Mouse (Mus musculus) bone marrow macrophage, adult 2 months (primary cell): ENCODE data around the gene Nxnl1. TPM values are rescaled to one million over a fixed set of nuclear protein-coding genes. Genes with fewer than 3 reads are reported as not detected.

Source experiments
- H3K27ac ChIP-seq: 2 replicates; pipeline ENCODE4 v1.5.1; 2012; ENCODE audit warnings: low read depth, low read length; ENCODE audit not compliant: insufficient read depth
- H3K4me1 ChIP-seq: 2 replicates; pipeline ENCODE4 v1.6.1; 2012; ENCODE audit warnings: low read length; ENCODE audit not compliant: control insufficient read depth, insufficient read depth
- H3K4me3 ChIP-seq: 2 replicates; pipeline ENCODE4 v1.5.1; 2012; ENCODE audit warnings: mild to moderate bottlenecking, low read length, moderate library complexity; ENCODE audit not compliant: insufficient read depth
- CTCF ChIP-seq: IDR thresholded peaks from 2 replicates; pipeline ENCODE4 v1.5.1; 2012; ENCODE audit warnings: low read depth, mild to moderate bottlenecking, low read length, moderate library complexity
- POLR2A ChIP-seq: IDR thresholded peaks from 2 replicates; pipeline ENCODE4 v1.6.1; 2012; ENCODE audit warnings: mild to moderate bottlenecking, low read depth, low read length, borderline replicate concordance
- polyA plus RNA-seq: library from polyadenylated mRNA; stranded (reverse); fragments of >200 nt; gene quantifications from 2 replicates; pipeline ENCODE4 v1.2.4, GENCODE M21; 2012; ENCODE audit not compliant: missing spikeins, insufficient read depth, insufficient read length

The Nxnl1 gene
- polyA plus RNA-seq, 1 experiment = not detected

DNA sequence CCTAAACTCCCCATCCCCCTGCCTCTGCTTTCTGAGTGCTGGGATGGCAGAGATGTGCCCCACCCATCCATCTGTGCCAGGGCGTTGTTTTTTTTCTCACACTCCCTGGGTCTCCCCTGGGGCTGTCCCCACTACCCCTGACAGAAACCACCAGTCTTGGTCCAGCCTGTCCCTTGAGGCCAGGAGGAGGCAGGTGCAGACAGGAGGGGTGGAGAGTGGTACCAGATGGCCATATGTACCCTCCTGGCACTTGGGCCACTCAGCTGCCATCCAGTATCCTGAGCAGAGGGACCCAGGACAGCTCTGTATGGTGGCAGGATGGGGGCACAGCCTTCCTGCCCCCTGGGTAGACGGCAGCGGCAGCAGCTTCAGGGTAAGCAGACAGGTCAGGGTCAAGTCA lies 31.1 kb upstream of the Nxnl1 start, which contains the start of gene Fam129c:
Fam129c (plus strand) TSS at position 198 of the 400 bp plus-strand sequence.
- Histone ChIP-seq H3K4me3 (no peak within 1 kb of the TSS), H3K27ac (no peak within 1 kb of the TSS), H3K4me1 (peaks cover 23% of the 10 kb centered on the region)
- TF ChIP-seq CTCF = no peak
- no peak for TF ChIP-seq POLR2A

DNA sequence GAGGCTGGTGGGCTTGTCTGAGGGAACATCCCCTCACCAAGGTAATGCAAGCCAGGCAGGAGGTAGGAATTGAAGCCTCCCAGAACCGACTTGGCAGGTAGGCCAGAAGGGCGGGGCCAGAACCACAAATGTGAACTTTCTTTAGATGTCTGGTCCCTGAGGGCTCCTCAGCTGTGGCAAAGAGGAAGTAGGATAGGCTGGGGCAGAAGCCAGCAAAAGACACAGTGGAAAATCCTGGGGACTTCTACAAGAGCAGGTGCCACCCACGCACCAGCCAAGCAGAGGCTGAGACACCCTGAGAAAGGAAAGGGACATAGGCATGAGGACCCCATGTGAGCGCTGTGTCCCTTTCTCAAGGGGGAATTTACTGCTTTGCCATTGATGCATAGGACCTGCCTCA lies 30.4 kb upstream of the Nxnl1 start:
- peaks cover 22% of the 10 kb centered on the region for H3K4me1 ChIP-seq
- no peak overlapping the region for H3K4me3 ChIP-seq
- no peak overlapping the region for H3K27ac ChIP-seq
- TF ChIP-seq CTCF (no peak), POLR2A (no peak)

DNA sequence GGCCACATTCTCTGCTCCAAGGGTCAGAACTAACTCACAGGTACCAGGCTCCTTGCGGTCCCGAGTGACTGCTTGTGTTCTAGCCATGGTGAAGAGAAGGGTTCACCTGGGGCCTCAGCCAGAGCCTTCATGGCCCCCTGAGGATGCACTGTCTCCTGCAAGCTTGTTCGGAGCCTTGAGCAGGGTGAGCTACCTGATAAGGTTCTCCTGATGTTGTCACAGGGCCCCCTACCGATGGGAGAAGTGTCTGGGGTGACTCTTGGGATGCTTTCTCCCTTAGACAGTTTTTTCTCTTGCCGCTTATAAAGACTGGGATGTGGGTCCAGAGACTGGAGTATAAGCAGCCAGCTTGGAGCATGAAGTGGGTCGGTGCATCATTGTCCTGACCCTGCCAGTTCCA lies 30.0 kb upstream of the Nxnl1 start:
- Histone ChIP-seq H3K4me3 (no peak overlapping the region), H3K4me1 (peaks cover 22% of the 10 kb centered on the region), H3K27ac (no peak overlapping the region)
- no peak for TF ChIP-seq POLR2A
- TF ChIP-seq CTCF = no peak

DNA sequence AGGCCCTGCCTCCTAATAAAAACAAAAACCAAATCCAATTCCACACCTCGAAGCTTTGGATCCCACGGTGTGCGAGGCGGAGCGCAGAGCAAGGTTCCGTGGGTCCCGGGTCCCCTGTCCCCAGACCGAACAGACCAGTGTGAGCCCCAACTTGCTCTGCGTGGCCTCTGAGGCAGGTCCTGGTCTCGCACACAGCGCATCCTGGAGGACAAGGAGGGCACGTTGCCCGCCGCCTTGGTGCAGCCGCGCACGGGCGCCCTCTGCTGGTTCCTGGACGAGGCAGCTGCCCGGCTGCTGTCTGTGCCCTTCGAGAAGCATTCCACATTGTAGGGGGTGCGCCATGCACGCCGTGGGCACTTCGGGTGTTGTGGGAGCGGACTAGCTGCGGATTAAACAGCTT lies 29.5 kb upstream of the Nxnl1 start:
- peaks cover 25% of the 10 kb centered on the region for H3K4me1 ChIP-seq
- TF ChIP-seq POLR2A (no peak), CTCF (peak; percentile 91)
- no peak overlapping the region for H3K4me3 ChIP-seq
- H3K27ac ChIP-seq = no peak overlapping the region

DNA sequence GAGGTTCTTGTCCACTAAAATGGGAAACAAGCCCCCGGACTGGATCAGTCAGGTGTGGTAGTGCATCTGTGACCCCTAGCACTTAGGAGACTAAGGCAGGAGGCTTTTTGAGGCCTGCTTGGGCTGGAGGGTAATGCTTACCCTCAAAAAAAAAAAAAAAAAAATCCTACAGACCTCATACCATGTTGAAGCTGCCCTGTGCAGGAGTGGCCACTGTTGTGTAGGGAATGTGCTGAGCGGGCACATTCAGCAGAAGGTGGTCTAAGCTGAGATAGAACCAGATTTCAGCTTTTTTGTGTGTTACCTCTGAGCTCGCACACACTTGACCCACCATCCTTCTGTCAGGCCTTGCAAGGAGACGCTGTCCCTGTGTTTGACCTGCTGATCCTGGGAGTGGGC lies 27.9 kb upstream of the Nxnl1 start:
- Histone ChIP-seq H3K4me1 (peaks cover 30% of the 10 kb centered on the region), H3K4me3 (no peak overlapping the region), H3K27ac (no peak overlapping the region)
- TF ChIP-seq POLR2A = no peak
- TF ChIP-seq CTCF = no peak

DNA sequence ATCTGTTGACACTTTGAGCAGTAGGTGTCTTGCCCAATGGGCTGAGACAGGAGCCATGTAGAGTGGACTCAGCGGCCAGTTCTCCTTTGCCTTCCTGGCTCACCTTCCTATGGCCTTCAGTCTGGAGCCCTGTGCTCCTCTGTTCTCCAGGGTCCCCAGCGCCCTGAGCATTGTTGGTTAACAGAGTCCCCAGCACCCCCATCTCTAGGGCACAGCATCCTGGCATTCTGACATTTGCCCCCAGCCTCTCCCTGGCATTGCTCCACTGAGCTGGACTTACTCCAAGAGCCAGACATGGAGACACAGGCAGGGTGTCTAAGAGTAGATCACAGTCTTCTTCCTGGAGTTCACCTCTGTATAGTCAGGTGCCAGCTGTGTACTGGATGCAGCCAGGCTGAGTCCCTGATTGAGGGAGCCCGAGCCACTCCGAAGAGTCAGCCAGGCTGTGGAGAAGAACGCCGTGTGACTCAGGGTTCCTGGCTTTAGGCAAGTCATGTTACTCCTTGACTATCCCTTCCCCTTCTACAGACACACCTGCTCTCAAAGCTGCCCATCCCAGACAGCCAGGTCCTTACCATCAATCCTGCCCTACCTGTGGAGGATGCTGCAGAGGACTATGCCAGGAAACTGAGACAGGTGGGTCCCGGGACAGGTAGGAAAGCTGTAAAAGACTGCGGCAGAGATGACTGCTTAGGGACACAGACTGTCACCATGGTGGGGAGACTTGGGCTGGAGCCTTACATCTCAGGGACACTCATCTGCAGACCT lies 27.3 kb upstream of the Nxnl1 start:
- Histone ChIP-seq H3K4me3 (no peak overlapping the region), H3K4me1 (peaks cover 30% of the 10 kb centered on the region), H3K27ac (no peak overlapping the region)
- TF ChIP-seq CTCF = no peak
- no peak for TF ChIP-seq POLR2A

DNA sequence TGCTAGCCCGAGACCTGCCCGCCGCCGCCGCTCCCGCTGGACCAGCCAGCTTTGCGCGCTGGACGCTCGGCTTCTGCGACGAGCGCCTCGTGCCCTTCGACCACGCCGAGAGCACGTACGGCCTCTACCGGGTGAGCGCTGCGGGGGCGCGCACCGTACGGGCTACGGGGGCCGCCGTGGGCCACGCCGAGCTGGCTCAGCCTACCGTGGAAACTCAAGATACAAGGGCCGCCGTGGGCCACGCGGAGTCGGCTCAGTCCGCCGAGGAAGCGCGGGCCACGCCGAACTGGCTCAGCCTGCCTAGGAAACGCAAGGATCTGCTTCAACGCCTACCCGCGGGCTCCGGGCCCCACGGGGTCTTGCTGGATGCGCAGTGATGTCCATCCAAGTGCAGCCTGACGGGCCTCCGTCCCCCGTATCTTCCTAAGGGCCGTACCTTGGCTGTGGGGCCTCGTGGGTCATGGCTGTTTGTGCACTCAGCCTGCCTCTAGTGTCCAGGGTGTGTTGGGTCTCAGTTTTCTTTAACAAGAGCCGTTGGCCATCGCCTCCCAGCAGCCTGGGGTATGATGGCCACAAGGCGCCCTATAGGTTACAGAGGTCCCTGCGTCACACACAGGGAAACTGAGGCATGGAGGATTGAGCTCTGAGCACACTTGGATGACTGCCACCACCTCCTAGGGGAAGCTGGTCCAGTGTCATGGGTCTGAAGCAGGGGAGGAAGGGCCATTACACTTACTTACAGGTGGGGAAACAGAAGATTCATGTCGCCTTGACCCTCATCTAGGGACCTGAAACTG lies 26.2 kb upstream of the Nxnl1 start:
- peak overlapping the region; percentile 92 for H3K27ac ChIP-seq
- peak overlapping the region; percentile 92 for H3K4me3 ChIP-seq
- TF ChIP-seq POLR2A (no peak), CTCF (peak; percentile 28; the same call in 1 of the 2 replicates)
- H3K4me1 ChIP-seq = peaks cover 30% of the 10 kb centered on the region

DNA sequence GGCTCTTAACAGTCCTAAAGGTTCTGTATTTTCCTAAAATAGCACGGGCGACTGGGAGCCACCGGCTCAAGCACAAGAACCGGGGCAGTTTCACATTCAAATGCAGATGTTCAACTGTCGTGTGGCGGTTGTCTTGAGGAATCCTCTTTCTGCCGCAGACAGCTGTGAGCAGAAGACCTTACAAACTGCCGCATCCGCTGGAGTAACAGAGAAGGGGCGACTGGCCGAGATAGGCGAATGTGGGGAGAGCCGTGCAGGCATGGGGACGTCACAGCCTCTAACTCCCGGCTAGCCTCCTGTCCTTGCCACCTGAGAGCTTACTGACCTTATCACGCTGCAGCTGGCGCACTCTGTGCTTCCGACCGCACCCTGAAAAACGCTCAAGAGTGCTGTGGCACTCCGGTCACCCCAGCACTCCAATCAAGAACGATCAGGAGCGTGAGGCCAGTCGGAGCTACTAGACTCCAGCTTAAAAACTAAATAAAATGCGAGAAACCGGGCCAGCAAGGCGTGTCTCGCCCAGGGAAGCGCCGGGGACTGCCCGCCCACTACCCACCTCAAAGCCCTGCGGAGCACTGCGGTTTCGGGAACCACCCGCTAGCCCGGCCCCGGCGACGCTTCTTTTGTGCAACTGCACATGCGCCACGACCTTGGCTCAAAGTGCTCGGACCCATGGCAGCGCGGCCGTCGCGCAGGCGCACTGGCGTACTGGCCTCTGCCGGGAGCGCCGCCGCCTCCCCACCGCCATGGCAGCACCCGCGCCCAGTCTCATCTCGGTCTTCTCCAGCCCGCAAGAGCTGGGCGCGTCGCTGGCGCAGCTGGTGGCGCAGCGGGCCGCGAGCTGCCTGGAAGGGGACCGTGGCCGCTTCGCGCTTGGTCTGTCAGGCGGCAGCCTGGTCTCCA lies 25.3 kb upstream of the Nxnl1 start, which contains the start of gene Pgls:
Pgls (plus strand) TSS at position 706 of the 903 bp plus-strand sequence.
- H3K4me1 ChIP-seq = peaks cover 26% of the 10 kb centered on the region
- TF ChIP-seq CTCF (no peak), POLR2A (peak; percentile 2; the same call in 1 of the 2 replicates)

DNA sequence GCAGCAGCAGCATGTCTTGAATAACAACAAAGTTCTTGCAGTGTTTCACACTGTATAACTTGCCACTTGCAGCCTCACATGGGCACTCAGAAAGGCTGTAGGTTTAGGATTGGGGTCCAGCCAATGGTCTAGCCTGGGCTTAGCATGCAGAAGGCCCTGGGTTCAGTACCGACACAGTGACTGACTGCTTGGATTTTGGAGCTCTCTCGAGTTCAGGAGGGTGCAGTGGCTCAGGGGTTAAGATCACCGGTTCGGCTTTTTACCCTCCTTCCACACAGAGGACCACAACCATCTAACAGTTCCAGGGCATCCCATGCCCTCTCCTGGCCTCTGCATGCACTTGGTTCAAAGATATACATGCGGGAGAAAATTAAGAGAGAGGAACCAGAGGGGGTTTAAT lies 24.6 kb upstream of the Nxnl1 start:
- Histone ChIP-seq H3K4me1 (peaks cover 20% of the 10 kb centered on the region), H3K4me3 (peak overlapping the region; percentile 92), H3K27ac (peak overlapping the region; percentile 70; the same call in 1 of the 2 replicates)
- no peak for TF ChIP-seq CTCF
- TF ChIP-seq POLR2A = no peak

More for the DNA sequence above, 25.3 kb upstream of the Nxnl1 start, which contains the start of gene Pgls:
- peak within 1 kb of the TSS; percentile 92 for H3K27ac ChIP-seq
- H3K4me3 ChIP-seq = peak within 1 kb of the TSS; percentile 92
